Comparison of ENCODE assay signal across 10 mouse cellular contexts in the genomic region with DNA sequence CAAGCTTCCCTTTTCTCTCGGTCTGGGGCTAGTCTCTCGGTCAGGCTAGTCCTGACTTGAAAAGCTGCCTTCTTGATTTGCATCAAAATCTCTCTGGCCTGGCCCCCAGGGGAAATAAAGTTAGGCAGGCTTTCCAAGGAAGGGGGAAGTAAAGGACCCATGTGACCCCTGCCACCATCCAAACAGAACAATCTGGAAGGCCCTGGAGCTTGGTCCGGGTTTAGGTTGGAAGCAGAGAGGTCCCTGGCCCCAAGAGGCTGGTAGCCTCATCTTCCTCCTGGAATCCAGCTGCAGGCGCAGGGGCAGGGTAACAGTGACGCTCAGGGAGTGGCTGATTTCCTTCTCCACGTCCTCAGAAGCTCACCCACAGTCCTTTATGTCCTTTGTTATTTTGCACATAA. TPM values are rescaled to one million over a fixed set of nuclear protein-coding genes. Genes with fewer than 3 reads are reported as not detected.
DNase-seq lines count a peak whose midpoint lies in the region; ATAC-seq and TF ChIP-seq lines count a peak whose summit lies in the region.
"Had no signal": no experiment of that assay in that cellular context is flagged by ENCODE, and none has a peak within 500 bp of the region (broad histone marks: within the 10 kb centered on the region; RNA-seq: fewer than 3 reads in every experiment).

No protein-coding gene starts in this region.

- no peak overlapping the region for H3K9ac ChIP-seq in kidney, embryonic 15.5 days
- H3K9ac ChIP-seq in MEL (ENCODE audit: control insufficient read depth, low read depth, low read length, poor library complexity, severe bottlenecking) = peak overlapping the region; percentile 60
- H3K9ac ChIP-seq in hindbrain, embryonic 14.5 days = 0 out of 2 replicates have a peak overlapping the region, but pooled peaks have one; percentile 36
- H3K9ac ChIP-seq: embryonic facial prominence, embryonic 15.5 days had no signal

- DNase-seq in kidney, postnatal 14 days = no peak
- DNase-seq in A20 (ENCODE audit: low read depth, low spot score) (peak; percentile 42), MEL (ENCODE audit: low read depth, low spot score) (peak; percentile 73)
- DNase-seq in hindbrain, embryonic 14.5 days (ENCODE audit: low spot score) = no peak
- no peak for DNase-seq in cerebellum, adult 11-12 months
- DNase-seq in right cerebral cortex, adult 2 months (ENCODE audit: low spot score in 2 of 2) = no peak
- no peak for DNase-seq in cerebellum, postnatal 36 days

- H3K36me3 ChIP-seq in kidney, embryonic 15.5 days = no peaks in the 10 kb centered on the region
- peaks cover 0 to 63% of the 10 kb centered on the region in 2 experiments; a peak in 2 of 4 replicates for H3K36me3 ChIP-seq in MEL (ENCODE audit: control insufficient read depth in 1 of 2, insufficient read depth in 2 of 2, low read length in 2 of 2)
- H3K36me3 ChIP-seq in hindbrain, embryonic 14.5 days (replicated peaks; ENCODE audit: control insufficient read depth, insufficient read depth) = no peaks in the 10 kb centered on the region
- H3K36me3 ChIP-seq: embryonic facial prominence, embryonic 15.5 days had no signal

- TF ChIP-seq RAD21 in MEL (IDR thresholded peaks at IDR 0.05; ENCODE audit: low read depth, low read length) = no peak

- H3K27me3 ChIP-seq in kidney, embryonic 15.5 days = peaks cover 61% of the 10 kb centered on the region
- no peaks in the 10 kb centered on the region for H3K27me3 ChIP-seq in MEL (ENCODE audit: control insufficient read depth in 1 of 2, insufficient read depth in 2 of 2, low read length in 2 of 2)
- H3K27me3 ChIP-seq in hindbrain, embryonic 14.5 days (ENCODE audit: control insufficient read depth, insufficient read depth, low read length) = peaks cover 60% of the 10 kb centered on the region

- ATAC-seq in kidney, embryonic 15.5 days (replicated peaks; ENCODE audit: low FRiP score) = no peak
- no peak for ATAC-seq in hindbrain, embryonic 14.5 days (ENCODE audit: low FRiP score)

- TF ChIP-seq POLR2A in MEL (IDR thresholded peaks at IDR 0.05; ENCODE audit: control insufficient read depth in 1 of 2, insufficient read depth in 1 of 2, low read depth in 1 of 2, low read length in 2 of 2, poor library complexity in 1 of 2) = no peak

- H3K79me2 ChIP-seq in MEL (ENCODE audit: control insufficient read depth, insufficient read depth, low read length, poor library complexity) = peaks cover 83% of the 10 kb centered on the region

- H3K4me3 ChIP-seq in kidney, embryonic 15.5 days (replicated peaks) = no peak overlapping the region
- peak overlapping the region; percentile 23 to 36 for H3K4me3 ChIP-seq in MEL (ENCODE audit: control insufficient read depth in 1 of 2, insufficient read depth in 1 of 2, low read depth in 2 of 2, low read length in 2 of 2)
- no peak overlapping the region for H3K4me3 ChIP-seq in hindbrain, embryonic 14.5 days (replicated peaks; ENCODE audit: low read length)
- H3K4me3 ChIP-seq: myocyte had no signal

- TF ChIP-seq EP300 in MEL (IDR thresholded peaks at IDR 0.05; ENCODE audit: low read depth in 1 of 2, low read length in 2 of 2) = no peak

- WGBS in kidney, embryonic 15.5 days = 10% methylated on average over 5 of the region's 6 CpGs
- WGBS in hindbrain, embryonic 14.5 days = 9% methylated on average over 6 of the region's 6 CpGs

- H3K27ac ChIP-seq in kidney, embryonic 15.5 days = peak overlapping the region; percentile 67
- H3K27ac ChIP-seq in MEL (ENCODE audit: control insufficient read depth, low read depth, low read length) = peak overlapping the region; percentile 49
- H3K27ac ChIP-seq in hindbrain, embryonic 14.5 days = no peak overlapping the region

- no peak for TF ChIP-seq CTCF in MEL (IDR thresholded peaks at IDR 0.05 in 2 of 3, conservative IDR thresholded peaks at IDR 0.05 in 1 of 3; ENCODE audit: control insufficient read depth in 1 of 3, insufficient read depth in 1 of 3, low read depth in 2 of 3, low read length in 3 of 3, poor library complexity in 1 of 3, severe bottlenecking in 1 of 3)

- H3K4me2 ChIP-seq in kidney, embryonic 15.5 days = peak overlapping the region; percentile 23; the same call in 1 of the 2 replicates
- H3K4me2 ChIP-seq in hindbrain, embryonic 14.5 days (replicated peaks) = peak overlapping the region; percentile 19

- H3K4me1 ChIP-seq in kidney, embryonic 15.5 days = peaks cover 42% of the 10 kb centered on the region
- H3K4me1 ChIP-seq in MEL (ENCODE audit: control insufficient read depth in 1 of 2, insufficient read depth in 2 of 2, low read length in 2 of 2) = peaks cover 22 to 55% of the 10 kb centered on the region in 2 experiments
- peaks cover 31% of the 10 kb centered on the region for H3K4me1 ChIP-seq in hindbrain, embryonic 14.5 days (replicated peaks; ENCODE audit: control insufficient read depth, insufficient read depth, low read length)

- H3K9me3 ChIP-seq in kidney, embryonic 15.5 days (replicated peaks) = no peaks in the 10 kb centered on the region
- H3K9me3 ChIP-seq in MEL (replicated peaks; ENCODE audit: insufficient read depth, low read length) = no peaks in the 10 kb centered on the region
- H3K9me3 ChIP-seq in hindbrain, embryonic 14.5 days (ENCODE audit: control insufficient read depth, low read length) = no peaks in the 10 kb centered on the region
- H3K9me3 ChIP-seq: embryonic facial prominence, embryonic 15.5 days had no signal

TF ChIP-seq in MEL, 35 proteins besides CTCF, POLR2A, EP300 and RAD21:
- TF ChIP-seq ZNF384 (IDR thresholded peaks at IDR 0.05; ENCODE audit: low read depth, low read length) = no peak
- no peak for TF ChIP-seq POLR2AphosphoS5 (IDR thresholded peaks at IDR 0.05; ENCODE audit: borderline replicate concordance, low read depth, low read length)
- TF ChIP-seq MXI1 (IDR thresholded peaks at IDR 0.05; ENCODE audit: low read depth, low read length) = peak; percentile 35; the same call in 1 of the 2 replicates
- TF ChIP-seq MAZ (IDR thresholded peaks at IDR 0.05; ENCODE audit: low read depth, low read length) = 0 out of 2 replicates have a peak, but pooled peaks have one; percentile 30
- TF ChIP-seq NELFE (IDR thresholded peaks at IDR 0.05; ENCODE audit: low read depth, low read length) = no peak
- no peak for TF ChIP-seq TCF12 (IDR thresholded peaks at IDR 0.05; ENCODE audit: low read depth, low read length)
- no peak for TF ChIP-seq MYB (IDR thresholded peaks at IDR 0.05; ENCODE audit: low read depth, low read length)
- no peak for TF ChIP-seq MEF2A (IDR thresholded peaks at IDR 0.05; ENCODE audit: extremely low read depth, insufficient replicate concordance, low read depth, low read length, poor library complexity, severe bottlenecking)
- peak; percentile 64 for TF ChIP-seq USF1 (IDR thresholded peaks at IDR 0.05; ENCODE audit: low read depth, low read length)
- no peak for TF ChIP-seq GATA1 (IDR thresholded peaks at IDR 0.05; ENCODE audit: low read depth, low read length)
- TF ChIP-seq ZMIZ1 (IDR thresholded peaks at IDR 0.05; ENCODE audit: low read depth, low read length) = no peak
- no peak for TF ChIP-seq POLR2AphosphoS2 (IDR thresholded peaks at IDR 0.05; ENCODE audit: low read length)
- TF ChIP-seq ETS1 (IDR thresholded peaks at IDR 0.05; ENCODE audit: low read depth, low read length) = 0 out of 2 replicates have a peak, but pooled peaks have one; percentile 6

RNA-seq across cellular contexts. Expression of a gene that starts 36.5 kb away (rescaled TPM):
- 18.8 and 19.3 TPM in 2 replicates for polyA plus RNA-seq in kidney, embryonic 15.5 days (2015; fragmentation: Nextera tagmentation; extraction: Ambion mirVana)
- total RNA-seq in MEL (2012; rRNA removed) = 61.6 and 72.2 TPM in 2 replicates
- polyA plus RNA-seq in MEL (2012; ENCODE audit: insufficient read depth in 1 of 2, insufficient read length in 2 of 2, low read depth in 1 of 2, low replicate concordance in 2 of 2, missing spikeins in 1 of 2) = 10 to 100 TPM; 44.6 to 88.7 TPM
- 16.1 and 17.5 TPM in 2 replicates for polyA plus RNA-seq in hindbrain, embryonic 14.5 days (2014; fragmentation: Nextera tagmentation; extraction: Ambion mirVana)

Comparison
In these comparisons a context has a peak if more than half of its experiments do, and no peak if none do; other contexts are left out.
1. H3K4me3 ChIP-seq: peak in MEL (2 of 2); none in kidney, embryonic 15.5 days (single experiment) and hindbrain, embryonic 14.5 days (single experiment).
2. DNase-seq: peak in A20 (single experiment) and MEL (single experiment); none in kidney, postnatal 14 days (single experiment), hindbrain, embryonic 14.5 days (single experiment), cerebellum, adult 11-12 months (single experiment), right cerebral cortex, adult 2 months (0 of 2) and cerebellum, postnatal 36 days (0 of 2).